Mouse (Mus musculus) heart, embryonic 16.5 days (tissue): ENCODE measurements around the gene Mif4gd. TPM values are rescaled to one million over a fixed set of nuclear protein-coding genes. Genes with fewer than 3 reads are reported as not detected.

Source experiments
- ATAC-seq: fragments of 200-750 bp; cut with Nextera tagmentation; replicated peaks from 2 replicates; pipeline ENCODE4 v1.8.0; 2017; ENCODE audit warnings: moderate number of reproducible peaks; ENCODE audit not compliant: insufficient read depth, low FRiP score; ENCODE audit errors: extremely low read depth
- H3K27ac ChIP-seq: fragments of 300-500 bp; sonication (generic); 2 replicates; pipeline ENCODE4 v1.5.1; 2014; ENCODE audit warnings: mild to moderate bottlenecking, low read length, control low read depth, moderate library complexity
- H3K27me3 ChIP-seq: fragments of 300-500 bp; sonication (generic); 2 replicates; pipeline ENCODE4 v1.6.1; 2014; ENCODE audit warnings: low read length, mixed read lengths; ENCODE audit not compliant: control insufficient read depth, insufficient read depth
- H3K36me3 ChIP-seq: fragments of 300-500 bp; sonication (generic); 2 replicates; pipeline ENCODE4 v1.6.1; 2014; ENCODE audit not compliant: control insufficient read depth, insufficient read depth
- H3K4me1 ChIP-seq: fragments of 300-500 bp; sonication (generic); 2 replicates; pipeline ENCODE4 v1.6.1; 2014; ENCODE audit warnings: low read length, mixed read lengths; ENCODE audit not compliant: control insufficient read depth, insufficient read depth
- H3K4me2 ChIP-seq: fragments of 300-500 bp; sonication (generic); 2 replicates; pipeline ENCODE4 v1.6.1; 2014; ENCODE audit warnings: low read depth, mild to moderate bottlenecking, control low read depth, low read length
- H3K4me3 ChIP-seq: fragments of 300-500 bp; sonication (generic); 2 replicates; pipeline ENCODE4 v1.5.1; 2014; ENCODE audit warnings: mild to moderate bottlenecking, control low read depth, low read length
- H3K9ac ChIP-seq: fragments of 300-500 bp; sonication (generic); 2 replicates; pipeline ENCODE4 v1.6.1; 2014; ENCODE audit warnings: low read length, control low read depth
- H3K9me3 ChIP-seq: fragments of 300-500 bp; sonication (generic); replicated peaks from 2 replicates; pipeline ENCODE4 v1.6.1; 2016; ENCODE audit warnings: low read length; ENCODE audit not compliant: control insufficient read depth
- WGBS: fragments of 180-500 bp; shearing (Covaris S2); extraction: QIAGEN DNeasy Blood & Tissue Kit; methylation state at CpG from one replicate; pipeline ENCODE4 v1.1.7; 2014; 5-methylcytosine and 5-hydroxymethylcytosine counted together
- polyA plus RNA-seq: library from polyadenylated mRNA; unstranded; fragments of >200 nt; fragmentation: Nextera tagmentation; extraction: Ambion mirVana; gene quantifications from 2 replicates; pipeline ENCODE4 v1.2.1, GENCODE M21; 2015

Mif4gd gene
- polyA plus RNA-seq, 1 experiment from 2014 or later: 42.0 TPM

GRCm38 (mm10) chr11:115619949-115620348, 7.2 kb upstream of the Mif4gd start:
- Histone ChIP-seq H3K9ac (no peak overlapping the region), H3K4me1 (peaks cover 6% of the 10 kb centered on the region; the same call in 1 of the 2 replicates), H3K9me3 (no peaks in the 10 kb centered on the region), H3K4me2 (no peak overlapping the region), H3K27me3 (no peaks in the 10 kb centered on the region), H3K36me3 (peaks cover 25% of the 10 kb centered on the region), H3K4me3 (no peak overlapping the region), H3K27ac (no peak overlapping the region)
- whole genome bisulfite sequencing: 94% methylated on average over 7 of the region's 7 CpGs
- no peak for ATAC-seq

- Histone ChIP-seq H3K4me3 (no peak overlapping the region), H3K27ac (no peak overlapping the region), H3K27me3 (no peaks in the 10 kb centered on the region), H3K4me1 (peaks cover 9% of the 10 kb centered on the region), H3K9me3 (no peaks in the 10 kb centered on the region), H3K36me3 (peaks cover 25% of the 10 kb centered on the region), H3K4me2 (no peak overlapping the region), H3K9ac (no peak overlapping the region)
- ATAC-seq: no peak
- 89% methylated on average over 16 of the region's 16 CpGs for WGBS
These were observed 6.2 kb upstream of the Mif4gd start for GRCm38 (mm10) chr11:115618732-115619516.

GRCm38 (mm10) chr11:115618001-115618400, 5.2 kb upstream of the Mif4gd start:
- no peak overlapping the region for H3K27ac ChIP-seq
- H3K4me3 ChIP-seq: no peak overlapping the region
- no peaks in the 10 kb centered on the region for H3K9me3 ChIP-seq
- H3K4me2 ChIP-seq: no peak overlapping the region
- ATAC-seq: no peak
- H3K36me3 ChIP-seq: peaks cover 21% of the 10 kb centered on the region
- no peaks in the 10 kb centered on the region for H3K27me3 ChIP-seq
- peaks cover 16% of the 10 kb centered on the region for H3K4me1 ChIP-seq
- 84% methylated on average over 2 of the region's 2 CpGs for WGBS
- no peak overlapping the region for H3K9ac ChIP-seq

- no peak for ATAC-seq
- no peak overlapping the region for H3K27ac ChIP-seq
- peaks cover 16% of the 10 kb centered on the region for H3K4me1 ChIP-seq
- peaks cover 14% of the 10 kb centered on the region for H3K36me3 ChIP-seq
- no peaks in the 10 kb centered on the region for H3K27me3 ChIP-seq
- no peak overlapping the region for H3K4me3 ChIP-seq
- H3K4me2 ChIP-seq: no peak overlapping the region
- no peaks in the 10 kb centered on the region for H3K9me3 ChIP-seq
- WGBS: 72% methylated on average over 6 of the region's 6 CpGs
- no peak overlapping the region for H3K9ac ChIP-seq
These were observed 4.1 kb upstream of the Mif4gd start for GRCm38 (mm10) chr11:115616893-115617292.

- Histone ChIP-seq H3K36me3 (peaks cover 13% of the 10 kb centered on the region), H3K27me3 (no peaks in the 10 kb centered on the region)
These were observed 3.6 kb upstream of the Mif4gd start for GRCm38 (mm10) chr11:115616371-115616770.

GRCm38 (mm10) chr11:115615875-115616274, 3.1 kb upstream of the Mif4gd start:
- Histone ChIP-seq H3K4me2 (no peak overlapping the region), H3K27ac (peak overlapping the region; percentile 48; the same call in 1 of the 2 replicates), H3K4me1 (peaks cover 16% of the 10 kb centered on the region), H3K36me3 (peaks cover 11% of the 10 kb centered on the region), H3K27me3 (no peaks in the 10 kb centered on the region), H3K9ac (peak overlapping the region; percentile 31; the same call in 1 of the 2 replicates), H3K4me3 (no peak overlapping the region), H3K9me3 (no peaks in the 10 kb centered on the region)
- no peak for ATAC-seq
- 84% methylated on average over 6 of the region's 6 CpGs for WGBS

More at GRCm38 (mm10) chr11:115616371-115616770, 3.6 kb upstream of the Mif4gd start:
- no peak overlapping the region for H3K27ac ChIP-seq
- H3K9ac ChIP-seq: no peak overlapping the region
- H3K4me2 ChIP-seq: no peak overlapping the region
- H3K4me1 ChIP-seq: peaks cover 16% of the 10 kb centered on the region
- no peaks in the 10 kb centered on the region for H3K9me3 ChIP-seq
- H3K4me3 ChIP-seq: no peak overlapping the region
- no peak for ATAC-seq
- 88% methylated on average over 7 of the region's 7 CpGs for WGBS

GRCm38 (mm10) chr11:115615108-115615825, 2.5 kb upstream of the Mif4gd start:
- Histone ChIP-seq H3K9me3 (no peaks in the 10 kb centered on the region), H3K4me2 (no peak overlapping the region), H3K27me3 (no peaks in the 10 kb centered on the region), H3K9ac (peak overlapping the region; percentile 31; the same call in 1 of the 2 replicates), H3K4me3 (no peak overlapping the region), H3K36me3 (peaks cover 7% of the 10 kb centered on the region), H3K4me1 (peaks cover 16% of the 10 kb centered on the region), H3K27ac (peak overlapping the region; percentile 48; the same call in 1 of the 2 replicates)
- WGBS: 64% methylated on average over 15 of the region's 15 CpGs
- no peak for ATAC-seq

GRCm38 (mm10) chr11:115614346-115615107, 1.8 kb upstream of the Mif4gd start:
- no peaks in the 10 kb centered on the region for H3K9me3 ChIP-seq
- no peaks in the 10 kb centered on the region for H3K27me3 ChIP-seq
- H3K36me3 ChIP-seq: 0 out of 2 replicates have a peak, but pooled peaks cover 3% of the 10 kb centered on the region
- H3K27ac ChIP-seq: no peak overlapping the region
- no peak overlapping the region for H3K4me2 ChIP-seq
- no peak overlapping the region for H3K9ac ChIP-seq
- H3K4me1 ChIP-seq: peaks cover 16% of the 10 kb centered on the region
- ATAC-seq: no peak
- H3K4me3 ChIP-seq: no peak overlapping the region
- WGBS: 79% methylated on average over 10 of the region's 10 CpGs
